Mouse (Mus musculus): ENCODE measurements around the gene Ifit1bl1.

Gene Ifit1bl1

GRCm38 (mm10) chr19:34546211-34546610, 55.5 kb downstream of the Ifit1bl1 start:
- DNase-seq (ENCODE audit: low spot score) = no peak
